Mouse (Mus musculus): Measurements from ENCODE around the gene Ntng1.
"Not testable (repeated sequence)": the region's sequence is repeated elsewhere in the genome, so short reads cannot be mapped to it uniquely, and the experiment has no call there.

The Ntng1 gene

DNA sequence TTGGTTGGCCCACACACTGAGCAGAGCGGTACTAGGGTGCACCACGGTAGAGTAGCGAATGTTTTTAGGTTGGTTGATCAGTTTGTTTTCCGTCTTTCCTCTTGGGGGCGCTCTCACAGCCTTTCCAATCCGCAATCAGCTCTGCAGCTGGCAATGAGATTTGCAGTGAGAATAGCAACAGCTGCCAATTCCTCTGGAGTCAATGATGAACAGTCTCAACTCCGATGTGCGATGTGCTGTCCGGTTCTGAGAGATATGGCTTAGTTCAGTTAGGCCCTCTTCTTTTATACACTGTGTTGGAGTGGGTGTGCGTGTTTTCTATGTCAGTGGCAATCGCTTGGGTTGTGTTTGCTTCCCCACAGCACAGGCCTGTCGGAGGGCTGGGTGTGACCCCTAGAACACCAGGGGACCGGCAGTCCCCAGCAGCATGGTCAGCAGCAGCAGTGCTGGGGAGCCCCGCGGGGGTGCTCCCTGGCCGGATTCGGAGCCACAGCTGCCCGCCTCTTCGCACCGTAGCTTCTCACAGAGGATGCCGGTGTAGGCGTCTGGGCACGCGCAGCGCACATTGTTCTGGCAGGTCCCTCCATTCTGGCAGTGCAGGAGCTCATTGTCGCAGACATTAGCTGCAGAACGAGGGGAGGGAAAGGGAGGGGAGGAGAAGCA is 361.4 kb downstream of the Ntng1 start:
- DNase-seq (ENCODE audit: extremely low spot score) = peak; percentile 79

DNA sequence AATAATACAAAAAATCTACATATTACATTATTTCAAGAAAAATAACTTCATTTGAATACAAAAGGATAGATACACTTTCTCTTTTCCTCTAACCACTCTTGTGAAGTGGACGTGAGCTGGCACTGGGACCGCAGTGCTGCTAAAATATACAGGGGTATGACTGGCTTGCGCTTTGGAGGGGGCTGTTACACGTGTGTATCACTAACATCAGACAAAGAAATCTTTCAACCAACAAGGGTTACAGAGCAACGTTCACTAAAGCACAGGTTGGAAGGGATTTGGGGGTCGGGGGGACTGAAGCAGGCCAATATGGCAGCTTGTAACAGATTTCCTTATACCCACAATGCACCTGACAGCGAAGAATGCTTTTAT is 361.9 kb downstream of the Ntng1 start:
- no peak for DNase-seq (ENCODE audit: extremely low spot score)

DNA sequence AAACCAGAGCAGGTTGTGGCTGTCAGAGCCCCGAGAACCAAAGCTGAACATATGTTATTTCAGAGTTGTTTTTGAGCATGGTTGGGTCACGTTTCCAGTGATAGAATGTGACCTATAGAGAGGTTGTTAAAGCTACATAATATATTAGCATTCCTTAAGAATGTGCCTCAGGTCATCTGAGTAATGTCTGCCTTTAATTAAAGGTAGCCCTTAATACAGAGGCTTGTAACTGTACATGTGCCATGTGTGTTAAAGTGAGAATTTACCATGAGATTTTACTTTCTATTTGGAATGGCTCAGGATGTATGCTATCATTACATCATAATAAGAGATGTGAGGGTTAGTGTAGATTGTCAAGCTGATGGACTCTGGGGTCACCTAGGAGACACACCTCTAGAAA is 368.6 kb downstream of the Ntng1 start:
- DNase-seq (ENCODE audit: extremely low spot score) = no peak

DNA sequence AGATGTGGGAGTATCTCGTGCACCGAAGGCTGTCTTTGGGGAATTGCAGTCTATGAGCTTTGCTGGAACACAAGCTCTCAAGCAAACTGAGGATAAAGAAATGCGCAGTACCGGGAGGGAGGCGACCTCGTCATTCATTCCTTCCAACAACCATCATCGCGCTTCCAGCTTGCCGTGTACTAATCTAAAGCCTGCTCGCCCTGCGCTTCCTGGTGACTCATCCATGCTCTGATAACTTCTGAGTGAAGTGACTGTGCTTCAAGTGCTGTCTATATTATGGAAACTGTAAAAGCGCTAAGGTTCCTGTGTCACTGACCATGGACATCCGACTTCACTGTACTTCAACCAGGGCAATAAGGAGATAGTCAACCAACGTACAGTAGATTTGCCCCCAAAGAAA is 371.7 kb downstream of the Ntng1 start:
- DNase-seq (ENCODE audit: extremely low spot score) = no peak

DNA sequence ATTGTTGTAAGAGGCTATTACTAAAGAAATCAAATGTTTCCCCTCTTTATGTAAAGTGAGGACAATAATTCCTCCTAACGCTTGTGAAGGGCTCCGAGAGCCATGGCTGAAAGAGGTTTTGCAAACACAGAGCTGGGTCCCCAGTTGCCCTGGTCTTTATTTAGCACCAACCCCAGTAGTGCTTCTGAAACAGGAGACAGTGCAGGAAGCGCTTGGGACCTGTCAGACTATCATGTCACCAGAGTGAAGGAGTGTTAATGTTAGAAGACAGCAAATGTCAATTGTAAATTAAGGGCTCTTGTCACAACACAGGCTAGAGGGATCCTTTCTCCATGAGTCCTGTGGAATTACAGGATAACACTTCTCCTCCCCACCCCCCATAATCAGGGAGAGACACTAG is 376.9 kb downstream of the Ntng1 start:
- no peak for DNase-seq (ENCODE audit: extremely low spot score)

DNA sequence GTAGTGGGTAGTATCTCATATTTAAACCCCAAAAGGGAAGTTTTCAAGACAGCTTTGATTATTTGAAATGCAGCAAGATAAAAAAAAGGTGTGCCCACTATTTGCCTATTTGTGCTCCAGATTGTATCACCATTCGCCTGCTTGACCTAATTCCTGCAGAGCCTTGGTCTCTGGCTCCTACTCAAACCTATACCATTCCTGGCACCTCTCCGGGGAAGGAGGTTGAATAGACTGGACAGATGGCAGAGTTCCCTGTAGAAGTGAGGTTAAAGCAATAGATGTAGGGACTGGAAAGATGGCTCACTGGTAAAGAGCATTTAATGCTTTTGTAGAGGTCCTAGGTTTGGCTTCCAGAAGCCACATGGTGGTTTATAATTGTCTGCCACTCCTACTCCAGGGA is 378.2 kb downstream of the Ntng1 start:
- no peak for DNase-seq (ENCODE audit: extremely low spot score)

DNA sequence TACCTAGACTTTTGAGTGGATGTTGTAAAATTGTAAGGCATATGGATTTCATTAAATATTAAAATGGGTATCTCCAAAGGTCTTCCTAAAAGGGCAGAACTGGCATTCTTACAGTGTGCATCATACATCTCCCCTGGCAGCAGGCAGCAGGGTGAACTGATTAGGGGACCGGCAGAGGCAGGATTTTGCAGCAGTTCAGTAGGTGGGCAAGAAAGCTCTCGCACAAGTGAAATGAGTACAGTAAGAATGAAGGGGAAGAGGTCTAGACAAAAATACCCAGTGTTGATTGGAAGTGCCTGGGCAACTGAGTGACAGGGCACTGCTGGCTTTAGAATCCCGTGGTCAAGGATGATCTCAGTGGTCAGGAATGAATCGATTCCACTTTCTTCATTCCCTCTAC is 378.7 kb downstream of the Ntng1 start:
- DNase-seq (ENCODE audit: extremely low spot score) = no peak

DNA sequence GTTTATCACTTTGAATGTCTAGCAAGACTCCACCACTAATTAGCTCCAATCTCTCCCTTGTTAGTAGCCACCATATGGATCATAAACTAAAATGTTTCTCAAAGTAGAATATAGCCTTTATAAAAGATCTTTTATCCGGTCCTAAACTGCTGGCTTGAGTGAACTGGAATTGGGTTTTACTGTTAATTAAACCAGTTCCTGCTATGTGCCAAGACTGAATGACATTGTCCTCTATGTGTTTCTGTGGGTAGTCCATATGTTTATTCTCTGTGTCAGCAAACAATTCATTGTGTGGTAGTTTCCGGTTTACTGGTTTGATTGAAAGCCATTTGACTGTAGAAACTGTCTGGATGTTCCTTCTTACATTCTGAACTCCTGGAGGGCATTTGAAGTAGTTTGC is 387.4 kb downstream of the Ntng1 start:
- no peak for DNase-seq (ENCODE audit: extremely low spot score)

DNA sequence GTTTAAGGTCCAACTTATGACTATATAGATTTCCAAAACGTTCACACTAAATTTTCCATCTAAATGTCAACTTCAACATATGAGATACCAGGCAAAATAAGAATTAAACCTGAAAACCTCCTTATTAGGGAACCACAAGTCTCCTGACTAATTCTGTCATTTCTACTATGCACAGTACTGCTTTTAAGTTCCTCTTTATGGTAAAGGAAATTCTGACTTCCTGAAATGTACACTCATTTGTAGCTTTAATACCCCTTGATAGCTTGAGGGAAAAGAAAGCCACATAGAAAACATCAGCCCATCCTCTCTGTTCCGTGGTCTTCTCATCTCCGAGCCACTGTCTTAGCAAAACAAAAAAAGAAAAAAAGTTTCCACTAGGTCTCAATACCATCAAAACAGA is 396.2 kb downstream of the Ntng1 start:
- not testable (repeated sequence) for DNase-seq (ENCODE audit: extremely low spot score)

DNA sequence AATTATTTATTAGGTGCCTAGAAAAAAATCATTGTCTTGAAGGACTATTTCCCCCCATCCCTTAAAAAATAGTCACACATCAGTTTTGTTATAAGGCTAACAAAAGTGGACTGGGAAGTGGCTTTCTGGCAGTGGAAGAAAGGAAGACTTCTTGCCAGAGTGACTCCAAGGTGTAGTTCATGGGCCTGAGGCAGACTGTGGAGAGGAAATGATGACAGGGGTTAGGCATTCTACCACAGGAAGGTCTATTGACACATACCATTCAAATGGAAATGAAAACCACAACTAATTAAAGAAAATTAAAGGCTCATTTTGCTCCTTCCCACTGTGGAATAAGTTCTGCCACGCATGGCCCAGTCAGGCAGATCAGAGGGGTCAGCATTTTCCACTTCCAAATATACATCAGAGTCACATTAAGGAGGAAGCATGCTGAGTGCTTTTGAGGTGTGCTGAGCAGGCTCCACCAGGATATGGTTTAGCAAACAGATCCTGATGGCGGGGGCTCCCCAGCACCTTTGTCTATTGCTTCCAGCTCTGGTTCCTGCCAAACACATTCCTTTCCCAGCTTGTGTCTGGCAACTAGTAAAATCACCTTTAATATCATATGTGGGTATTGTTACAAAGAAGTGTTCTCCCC is 403.2 kb downstream of the Ntng1 start:
- DNase-seq (ENCODE audit: extremely low spot score) = no peak

DNA sequence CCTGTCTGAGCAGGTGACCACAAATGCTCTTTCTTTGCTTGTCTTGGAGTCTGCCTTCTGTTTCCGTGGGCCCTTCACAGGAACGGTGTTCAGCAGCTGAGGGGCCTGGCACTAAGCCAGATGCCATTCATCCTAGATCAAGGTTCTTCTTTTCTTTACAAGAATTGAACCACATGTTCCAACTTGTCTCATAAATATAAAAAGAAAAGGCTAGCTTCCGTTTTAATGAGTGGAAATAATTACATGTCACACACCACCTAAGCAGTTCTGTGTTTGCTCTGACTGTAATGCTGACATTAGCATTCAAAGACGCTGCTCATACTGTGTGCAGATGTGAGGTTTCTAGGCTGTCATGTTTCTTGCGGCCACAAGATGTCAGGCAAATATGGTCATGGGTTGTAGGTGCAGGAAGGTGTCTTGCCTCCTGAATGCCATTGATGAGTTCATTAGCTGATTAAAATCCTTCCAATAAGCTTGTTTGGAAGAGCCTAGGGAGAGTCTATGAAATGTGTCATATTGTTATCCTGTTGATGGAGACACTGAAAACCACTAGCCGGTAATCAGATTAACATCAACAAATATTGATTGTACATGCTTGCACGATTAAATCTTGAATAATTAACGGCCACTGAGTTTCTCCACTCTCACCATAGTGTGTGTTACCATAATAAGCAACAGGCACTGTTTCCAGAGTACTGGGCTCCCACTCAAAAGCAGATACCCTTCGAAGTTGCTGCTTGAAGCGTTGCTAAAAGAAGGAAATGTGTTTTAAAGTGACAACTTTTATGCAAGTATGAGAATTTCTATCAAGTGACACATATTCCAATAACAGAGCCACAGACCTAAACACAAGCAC is 411.3 kb downstream of the Ntng1 start:
- DNase-seq (ENCODE audit: extremely low spot score) = peak; percentile 17

DNA sequence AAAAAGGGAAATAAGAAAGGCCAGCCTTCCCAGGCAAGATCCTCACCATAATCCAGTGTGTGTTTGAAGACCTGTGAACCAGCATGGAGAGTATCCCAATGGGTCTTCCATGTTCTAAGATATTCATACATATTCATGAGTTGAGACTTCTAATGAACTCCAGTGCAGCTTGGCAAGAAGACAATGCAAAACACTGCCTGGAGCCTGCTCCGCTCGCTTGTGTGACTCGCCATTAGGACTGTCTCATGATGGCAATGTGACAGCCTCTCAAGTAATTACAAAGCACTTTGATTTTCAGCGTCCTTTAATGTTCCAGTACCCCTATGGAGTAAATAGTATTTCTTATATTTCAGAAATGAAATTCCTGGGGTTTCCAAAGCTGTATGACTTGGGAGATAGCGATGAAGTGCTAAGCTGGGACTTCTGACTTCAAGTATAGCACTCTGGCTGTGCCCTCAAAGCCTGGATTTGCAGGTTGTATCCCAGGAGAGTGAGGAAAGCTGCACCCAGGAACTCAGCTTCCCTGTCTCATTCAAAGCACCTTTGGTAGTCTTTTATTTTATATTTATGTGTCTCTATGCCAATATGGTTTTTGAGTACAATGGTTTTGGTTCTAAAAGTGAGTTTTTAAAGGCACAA is 412.1 kb downstream of the Ntng1 start:
- DNase-seq (ENCODE audit: extremely low spot score) = no peak
